Mouse (Mus musculus) spleen, adult 2 months (tissue): Measurements from ENCODE around the gene Rbfox1.

Source experiments
- CTCF ChIP-seq: fragments of 200-500 bp; IDR thresholded peaks from 2 replicates; pipeline ENCODE4 v1.5.1; 2011; ENCODE audit warnings: mild to moderate bottlenecking, inconsistent platforms; ENCODE audit not compliant: insufficient read depth, insufficient read length, insufficient replicate concordance; ENCODE audit errors: extremely low read depth
- POLR2A ChIP-seq: fragments of 200-500 bp; IDR thresholded peaks from 2 replicates; pipeline ENCODE4 v1.6.1; 2011; ENCODE audit warnings: low read depth, low read length, inconsistent platforms

GRCm38 (mm10) chr16:6750491-6750890 lies 865.3 kb downstream of the Rbfox1 start:
- no peak for TF ChIP-seq POLR2A
- TF ChIP-seq CTCF = no peak
